Mouse (Mus musculus) limb, embryonic 14.5 days (tissue): ENCODE results near the gene Cdc42ep5. TPM values are rescaled to one million over a fixed set of nuclear protein-coding genes. Genes with fewer than 3 reads are reported as not detected.
"Not testable (repeated sequence)": the region's sequence is repeated elsewhere in the genome, so short reads cannot be mapped to it uniquely, and the experiment has no call there.

Source experiments
- ATAC-seq: fragments of 200-750 bp; cut with Nextera tagmentation; 2 replicates; pipeline ENCODE4 v1.8.0; 2017; ENCODE audit warnings: low read depth, moderate number of reproducible peaks, moderate TSS enrichment; ENCODE audit not compliant: low FRiP score
- DNase-seq: peaks from one replicate; pipeline ENCODE4 v3.0.0-alpha.2; 2015; ENCODE audit warnings: low spot score
- H3K27ac ChIP-seq: fragments of 300-500 bp; sonication (generic); replicated peaks from 2 replicates; pipeline ENCODE4 v1.5.1; 2014; ENCODE audit warnings: low read depth, mild to moderate bottlenecking, low read length, moderate library complexity, mixed read lengths
- H3K27me3 ChIP-seq: fragments of 300-500 bp; sonication (generic); 2 replicates; pipeline ENCODE4 v1.6.1; 2014; ENCODE audit warnings: low read length, mixed read lengths; ENCODE audit not compliant: control insufficient read depth, insufficient read depth
- H3K36me3 ChIP-seq: fragments of 300-500 bp; sonication (generic); 2 replicates; pipeline ENCODE4 v1.6.1; 2014; ENCODE audit warnings: mild to moderate bottlenecking, low read length, moderate library complexity, mixed read lengths; ENCODE audit not compliant: control insufficient read depth, insufficient read depth
- H3K4me1 ChIP-seq: fragments of 300-500 bp; sonication (generic); 2 replicates; pipeline ENCODE4 v1.6.1; 2014; ENCODE audit warnings: antibody characterized with exemption, low read length, mixed read lengths; ENCODE audit not compliant: control insufficient read depth, insufficient read depth
- H3K4me2 ChIP-seq: fragments of 300-500 bp; sonication (generic); replicated peaks from 2 replicates; pipeline ENCODE4 v1.6.1; 2014; ENCODE audit warnings: low read depth, mild to moderate bottlenecking, low read length, moderate library complexity; ENCODE audit not compliant: severe bottlenecking
- H3K4me3 ChIP-seq: fragments of 300-500 bp; sonication (generic); replicated peaks from 2 replicates; pipeline ENCODE4 v1.5.1; 2014; ENCODE audit warnings: low read length
- H3K9ac ChIP-seq: fragments of 300-500 bp; sonication (generic); 2 replicates; pipeline ENCODE4 v1.6.1; 2014; ENCODE audit warnings: mild to moderate bottlenecking, low read depth, low read length, moderate library complexity; ENCODE audit not compliant: severe bottlenecking
- H3K9me3 ChIP-seq: fragments of 300-500 bp; sonication (generic); 2 replicates; pipeline ENCODE4 v1.6.1; 2016; ENCODE audit warnings: low read length; ENCODE audit not compliant: control insufficient read depth
- POLR2A ChIP-seq: fragments of 200-500 bp; IDR thresholded peaks from 2 replicates; pipeline ENCODE4 v1.8.0; 2012; ENCODE audit warnings: inconsistent platforms, mild to moderate bottlenecking, moderate library complexity, borderline replicate concordance; ENCODE audit not compliant: insufficient read depth, insufficient read length; ENCODE audit errors: extremely low read depth
- WGBS: fragments of 180-500 bp; shearing (Covaris S2); extraction: QIAGEN DNeasy Blood & Tissue Kit; methylation state at CpG from one replicate; pipeline ENCODE4 v1.1.7; 2014; 5-methylcytosine and 5-hydroxymethylcytosine counted together
- polyA plus RNA-seq, 2 experiments: library from polyadenylated mRNA; depleted of rRNA in 1 of 2; stranded (reverse) in 1 of 2; unstranded in 1 of 2; fragments of >200 nt; fragmentation: Nextera tagmentation in 1 of 2; extraction: Ambion mirVana in 1 of 2; gene quantifications; 2 replicates each; pipeline versions ENCODE4 v1.2.1 to v1.2.3; 2012 to 2014

Cdc42ep5 gene
- polyA plus RNA-seq (2012; rRNA removed) (79.3 and 96.0 TPM in 2 replicates), polyA plus RNA-seq (2014; fragmentation: Nextera tagmentation; extraction: Ambion mirVana) (83.2 and 89.0 TPM in 2 replicates)

GRCm38 (mm10) chr7:4164090-4164910 lies at the start of gene Cdc42ep5:
Gene Cdc42ep5, minus strand, starts transcription at chr7:4164860.
- H3K9ac ChIP-seq, result peak within 1 kb of the TSS; percentile 65
- peaks cover 3% of the 10 kb centered on the region; the same call in 1 of the 2 replicates for H3K36me3 ChIP-seq
- peak within 1 kb of the TSS; percentile 66 for H3K4me3 ChIP-seq
- H3K27me3 ChIP-seq, result no peaks in the 10 kb centered on the region
- TF ChIP-seq POLR2A, result no peak
- peak within 1 kb of the TSS; percentile 87 for H3K27ac ChIP-seq
- under 1% methylated on average over 19 of the region's 20 CpGs for WGBS
- DNase-seq, result peak; percentile 90
- H3K9me3 ChIP-seq, result no peaks in the 10 kb centered on the region
- peak; percentile 95 for ATAC-seq
- peaks cover 14% of the 10 kb centered on the region for H3K4me1 ChIP-seq
- peak within 1 kb of the TSS; percentile 86 for H3K4me2 ChIP-seq

- DNase-seq, ATAC-seq, H3K27me3 ChIP-seq, H3K9ac ChIP-seq, H3K27ac ChIP-seq, H3K36me3 ChIP-seq, H3K4me3 ChIP-seq, H3K9me3 ChIP-seq, H3K4me2 ChIP-seq, H3K4me1 ChIP-seq: not testable (repeated sequence)
Measured at GRCm38 (mm10) chr7:4213436-4213835, 48.8 kb upstream of the Cdc42ep5 start.

GRCm38 (mm10) chr7:4208626-4209025 lies 44.0 kb upstream of the Cdc42ep5 start:
- no peaks in the 10 kb centered on the region for H3K27me3 ChIP-seq
- no peak overlapping the region for H3K4me2 ChIP-seq
- TF ChIP-seq POLR2A, result no peak
- no peaks in the 10 kb centered on the region for H3K9me3 ChIP-seq
- H3K4me3 ChIP-seq, result no peak overlapping the region
- no peaks in the 10 kb centered on the region for H3K36me3 ChIP-seq
- DNase-seq, result no peak
- H3K27ac ChIP-seq, result no peak overlapping the region
- ATAC-seq, result no peak
- 46% methylated on average over 2 of the region's 2 CpGs for WGBS
- H3K9ac ChIP-seq, result no peak overlapping the region
- no peaks in the 10 kb centered on the region for H3K4me1 ChIP-seq

- no peaks in the 10 kb centered on the region for H3K36me3 ChIP-seq
- no peak overlapping the region for H3K4me3 ChIP-seq
- no peak for DNase-seq
- no peak overlapping the region for H3K27ac ChIP-seq
- no peaks in the 10 kb centered on the region for H3K27me3 ChIP-seq
- no peaks in the 10 kb centered on the region for H3K4me1 ChIP-seq
- H3K9ac ChIP-seq, result no peak overlapping the region
- WGBS, result 95% methylated on average over 1 of the region's 1 CpGs
- no peaks in the 10 kb centered on the region for H3K9me3 ChIP-seq
- TF ChIP-seq POLR2A, result no peak
- ATAC-seq, result no peak
- no peak overlapping the region for H3K4me2 ChIP-seq
Measured at GRCm38 (mm10) chr7:4207126-4207525, 42.5 kb upstream of the Cdc42ep5 start.

- no peaks in the 10 kb centered on the region for H3K36me3 ChIP-seq
- H3K4me3 ChIP-seq, result no peak overlapping the region
- WGBS, result 33% methylated on average over 3 of the region's 3 CpGs
- H3K4me1 ChIP-seq, result no peaks in the 10 kb centered on the region
- H3K27ac ChIP-seq, result no peak overlapping the region
- TF ChIP-seq POLR2A, result no peak
- no peak overlapping the region for H3K9ac ChIP-seq
- no peaks in the 10 kb centered on the region for H3K9me3 ChIP-seq
- ATAC-seq (no peak), DNase-seq (peak; percentile 57)
- H3K27me3 ChIP-seq, result no peaks in the 10 kb centered on the region
- H3K4me2 ChIP-seq, result no peak overlapping the region
Measured at GRCm38 (mm10) chr7:4178438-4178837, 13.8 kb upstream of the Cdc42ep5 start.
